Mouse (Mus musculus) midbrain, embryonic 10.5 days (tissue): ENCODE results near the gene Pde1b. TPM values are rescaled to one million over a fixed set of nuclear protein-coding genes. Genes with fewer than 3 reads are reported as not detected.

Experiments
- DNase-seq: peaks from one replicate; pipeline ENCODE4 v3.0.0-alpha.2; 2017; ENCODE audit warnings: low spot score
- H3K27ac ChIP-seq: fragments of 300-500 bp; sonication (generic); replicated peaks from 2 replicates; pipeline ENCODE4 v1.5.1; 2016; ENCODE audit warnings: mild to moderate bottlenecking
- H3K27me3 ChIP-seq: fragments of 300-500 bp; sonication (generic); 2 replicates; pipeline ENCODE4 v1.6.1; 2016; ENCODE audit warnings: low read depth, mild to moderate bottlenecking; ENCODE audit not compliant: poor library complexity, severe bottlenecking
- H3K36me3 ChIP-seq: fragments of 300-500 bp; sonication (generic); 2 replicates; pipeline ENCODE4 v1.6.1; 2016; ENCODE audit warnings: mild to moderate bottlenecking, moderate library complexity
- H3K4me1 ChIP-seq: fragments of 300-500 bp; sonication (generic); 2 replicates; pipeline ENCODE4 v1.6.1; 2016
- H3K4me3 ChIP-seq: fragments of 300-500 bp; sonication (generic); 2 replicates; pipeline ENCODE4 v1.5.1; 2016; ENCODE audit warnings: mild to moderate bottlenecking, moderate library complexity
- H3K9me3 ChIP-seq: fragments of 300-500 bp; sonication (generic); replicated peaks from 2 replicates; pipeline ENCODE4 v1.6.1; 2016; ENCODE audit warnings: mild to moderate bottlenecking
- WGBS: fragments of 180-500 bp; shearing (Covaris S2); methylation state at CpG from one replicate; pipeline ENCODE4 v1.1.7; 2016; 5-methylcytosine and 5-hydroxymethylcytosine counted together
- polyA plus RNA-seq: library from polyadenylated mRNA; unstranded; fragments of >200 nt; fragmentation: Nextera tagmentation; extraction: Ambion mirVana; gene quantifications from 2 replicates; pipeline ENCODE4 v1.2.1, GENCODE M21; 2016

The Pde1b gene
- polyA plus RNA-seq, 1 experiment from 2014 or later = 26.4 TPM

DNA sequence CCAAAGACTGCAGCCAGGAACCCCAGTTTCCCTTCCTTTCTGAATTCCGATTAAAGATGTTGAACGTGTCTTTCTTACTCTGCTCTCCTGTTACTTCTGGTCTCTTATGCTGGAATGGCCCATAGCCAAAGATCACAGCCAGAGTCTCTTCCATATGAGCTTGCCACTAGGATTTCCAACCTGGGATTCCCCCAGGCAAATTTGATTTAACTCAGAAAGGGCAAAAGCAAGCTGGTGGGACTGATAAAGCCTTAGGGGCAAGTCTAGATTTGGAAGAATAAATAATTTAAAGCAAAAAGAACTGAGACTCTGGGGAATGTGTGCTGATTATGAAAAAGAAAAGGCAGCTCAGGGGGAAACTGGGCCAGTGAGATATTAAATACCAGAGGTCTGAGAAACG is 17.7 kb upstream of the Pde1b start:
- Histone ChIP-seq H3K4me1 (peaks cover 25% of the 10 kb centered on the region), H3K27ac (no peak overlapping the region), H3K36me3 (no peaks in the 10 kb centered on the region), H3K27me3 (peaks cover 6% of the 10 kb centered on the region; the same call in 1 of the 2 replicates), H3K9me3 (no peaks in the 10 kb centered on the region), H3K4me3 (no peak overlapping the region)
- DNase-seq = no peak
- 71% methylated on average over 3 of the region's 3 CpGs for WGBS

DNA sequence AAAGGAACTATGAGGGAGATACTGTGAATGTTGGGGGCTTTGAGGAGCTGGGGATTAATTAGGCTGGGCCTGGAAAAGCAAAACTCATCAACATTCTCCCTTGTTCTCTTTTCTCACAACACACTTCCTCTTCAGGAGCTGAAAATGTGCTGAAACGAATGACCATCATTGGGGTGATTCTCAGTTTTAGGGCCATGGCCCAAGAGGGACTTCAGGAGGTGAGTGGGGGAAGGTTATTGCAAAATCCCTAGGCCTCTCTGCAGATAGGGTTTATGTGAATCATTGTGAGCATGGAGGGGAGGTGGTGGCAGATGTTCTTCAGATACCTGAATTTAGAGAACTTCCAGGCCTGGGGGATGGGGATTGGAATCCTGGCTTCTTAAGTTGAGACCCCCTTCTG is 16.2 kb upstream of the Pde1b start:
- Histone ChIP-seq H3K27me3 (0 out of 2 replicates have a peak, but pooled peaks cover 6% of the 10 kb centered on the region), H3K27ac (no peak overlapping the region), H3K4me1 (peaks cover 25% of the 10 kb centered on the region), H3K4me3 (no peak overlapping the region), H3K9me3 (no peaks in the 10 kb centered on the region), H3K36me3 (no peaks in the 10 kb centered on the region)
- DNase-seq = no peak
- 78% methylated on average over 1 of the region's 1 CpGs for WGBS

DNA sequence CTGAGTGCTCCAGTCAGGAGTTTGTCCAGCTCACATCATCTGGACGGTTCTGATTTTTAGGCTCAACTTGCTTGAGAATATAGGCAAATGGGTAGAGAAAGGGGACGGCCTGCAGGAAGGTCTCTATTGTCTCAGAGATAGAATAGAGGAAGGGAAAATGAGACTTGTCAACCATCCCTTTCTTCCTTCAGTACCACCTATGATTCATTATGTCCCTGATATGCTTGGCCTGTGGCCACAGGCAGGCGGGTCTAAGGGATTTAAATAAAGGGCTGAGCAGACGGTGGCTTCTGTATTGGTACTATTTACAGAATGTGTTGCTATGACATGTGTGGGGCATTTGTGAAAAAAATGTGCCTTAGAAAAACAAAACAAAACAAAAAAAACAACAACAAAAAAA is 14.5 kb upstream of the Pde1b start:
- DNase-seq = no peak
- no peak overlapping the region for H3K27ac ChIP-seq
- no peaks in the 10 kb centered on the region for H3K9me3 ChIP-seq
- 78% methylated on average over 4 of the region's 4 CpGs for WGBS
- 0 out of 2 replicates have a peak, but pooled peaks cover 2% of the 10 kb centered on the region for H3K27me3 ChIP-seq
- no peak overlapping the region for H3K4me3 ChIP-seq
- no peaks in the 10 kb centered on the region for H3K36me3 ChIP-seq
- H3K4me1 ChIP-seq = peaks cover 26% of the 10 kb centered on the region

DNA sequence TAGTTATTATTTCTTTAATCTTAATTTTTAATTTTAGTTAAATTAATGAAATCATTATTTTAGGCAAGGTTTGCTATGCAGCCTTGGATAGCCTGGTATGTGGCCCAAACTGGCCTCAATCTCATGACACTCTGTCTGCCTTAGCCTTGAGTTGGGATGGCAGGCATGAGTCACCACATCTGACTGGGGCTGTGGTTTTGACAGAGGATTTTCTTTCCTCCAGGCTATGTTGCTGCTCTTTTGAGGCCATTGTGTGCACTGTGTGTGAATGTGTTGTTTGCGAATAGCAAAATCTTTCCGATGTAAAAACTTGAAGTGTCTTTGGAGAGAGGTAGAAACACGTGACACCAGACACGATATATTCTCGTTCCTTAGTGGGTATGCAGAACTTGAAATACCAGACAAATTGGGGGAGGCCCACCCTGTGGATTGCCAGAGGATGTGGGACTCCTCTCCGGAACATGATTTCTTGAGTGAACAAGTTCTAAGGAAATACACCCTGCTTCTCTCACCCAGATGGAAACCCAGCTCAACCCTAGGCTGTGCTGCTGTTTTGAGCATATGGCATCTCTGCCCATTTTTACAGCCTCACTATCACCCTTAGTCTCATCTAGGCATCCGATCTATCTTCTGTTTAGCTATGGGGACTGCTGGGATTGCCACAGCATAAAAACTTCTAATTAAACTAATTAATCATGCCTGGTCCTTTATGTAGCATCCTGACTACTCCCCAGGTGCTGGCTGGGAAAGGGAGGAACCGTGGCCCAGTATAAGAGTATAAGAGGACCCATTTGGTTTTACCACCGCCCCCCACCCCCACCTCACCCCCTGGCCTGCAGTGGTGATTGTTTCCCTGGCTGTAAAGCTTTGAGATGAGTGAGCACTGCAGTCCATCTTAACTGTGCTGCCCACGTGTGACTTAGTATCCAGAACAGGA is 6.4 kb upstream of the Pde1b start:
- no peak for DNase-seq
- Histone ChIP-seq H3K27me3 (peaks cover 37% of the 10 kb centered on the region), H3K9me3 (no peaks in the 10 kb centered on the region), H3K27ac (no peak overlapping the region), H3K36me3 (no peaks in the 10 kb centered on the region), H3K4me1 (peaks cover 45% of the 10 kb centered on the region), H3K4me3 (no peak overlapping the region)
- 80% methylated on average over 10 of the region's 10 CpGs for WGBS

DNA sequence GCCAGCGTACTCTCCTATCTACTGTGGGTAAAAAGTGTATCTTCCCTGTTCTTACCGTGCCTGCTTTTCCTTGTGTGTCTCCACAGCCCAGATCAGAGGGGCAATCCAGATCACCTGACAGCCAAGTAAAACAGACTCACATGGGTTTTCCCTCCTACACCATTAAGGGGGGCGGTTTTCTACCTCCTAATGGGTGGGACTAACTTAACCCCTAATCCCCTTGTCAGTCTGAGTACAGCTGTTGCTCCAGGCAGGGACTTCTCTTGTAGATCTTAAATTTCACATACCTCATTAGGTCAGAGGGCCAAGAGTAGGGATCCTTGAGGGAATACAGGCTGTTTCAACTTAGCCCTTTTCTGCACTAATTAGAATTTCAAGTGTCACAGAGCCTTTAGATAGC is 4.7 kb upstream of the Pde1b start:
- Histone ChIP-seq H3K4me3 (no peak overlapping the region), H3K27me3 (peaks cover 54% of the 10 kb centered on the region), H3K9me3 (no peaks in the 10 kb centered on the region), H3K27ac (peak overlapping the region; percentile 33; the same call in 1 of the 2 replicates), H3K4me1 (peaks cover 54% of the 10 kb centered on the region), H3K36me3 (no peaks in the 10 kb centered on the region)
- WGBS = 38% methylated on average over 3 of the region's 3 CpGs
- DNase-seq = no peak

DNA sequence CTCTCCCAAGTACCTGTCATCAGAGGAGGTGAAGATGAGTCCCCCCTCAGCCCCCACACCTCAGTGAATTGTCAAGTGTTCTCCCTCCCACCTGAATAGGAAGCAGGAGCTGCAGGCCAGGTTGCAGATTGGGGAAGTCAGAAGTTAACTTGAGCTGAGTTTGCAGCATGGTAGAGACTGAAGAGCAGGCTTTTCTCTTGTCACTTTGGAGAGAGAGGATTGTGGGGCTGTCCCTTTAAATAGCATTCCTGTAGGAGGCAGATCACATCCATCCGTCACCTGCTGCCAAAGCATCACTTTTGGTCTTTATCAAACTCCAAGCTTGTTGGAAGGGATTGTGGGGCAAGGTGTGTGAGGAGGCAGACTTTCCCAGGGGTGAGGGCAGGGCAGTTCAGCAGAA is 2.1 kb upstream of the Pde1b start:
- no peak for DNase-seq
- H3K9me3 ChIP-seq = no peaks in the 10 kb centered on the region
- peaks cover 70% of the 10 kb centered on the region for H3K4me1 ChIP-seq
- no peaks in the 10 kb centered on the region for H3K36me3 ChIP-seq
- H3K4me3 ChIP-seq = no peak overlapping the region
- H3K27me3 ChIP-seq = peaks cover 79% of the 10 kb centered on the region
- 74% methylated on average over 1 of the region's 1 CpGs for WGBS
- H3K27ac ChIP-seq = no peak overlapping the region

DNA sequence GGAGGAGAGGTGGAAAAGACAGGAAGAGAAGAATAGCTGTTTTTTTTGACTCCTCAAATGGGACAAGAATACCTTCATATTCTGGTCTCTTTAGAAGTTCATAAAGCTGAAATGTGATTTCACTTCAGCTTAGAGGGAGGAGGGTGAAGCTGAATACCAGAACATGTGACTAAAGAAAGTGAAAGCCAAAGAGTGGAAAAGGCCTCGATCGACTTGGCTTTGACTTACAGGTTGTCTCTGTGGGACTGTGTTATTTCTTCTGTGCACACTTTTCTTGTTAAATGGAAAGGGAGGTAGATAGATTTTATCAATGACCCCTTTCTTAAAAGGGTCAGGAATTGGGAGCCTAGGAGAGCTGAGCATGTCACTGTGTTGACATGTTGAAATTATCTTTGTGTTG is 1.6 kb upstream of the Pde1b start:
- Histone ChIP-seq H3K36me3 (no peaks in the 10 kb centered on the region), H3K9me3 (no peaks in the 10 kb centered on the region), H3K27me3 (peaks cover 79% of the 10 kb centered on the region), H3K4me1 (peaks cover 72% of the 10 kb centered on the region), H3K4me3 (no peak overlapping the region), H3K27ac (no peak overlapping the region)
- DNase-seq = no peak
- 81% methylated on average over 2 of the region's 2 CpGs for WGBS

DNA sequence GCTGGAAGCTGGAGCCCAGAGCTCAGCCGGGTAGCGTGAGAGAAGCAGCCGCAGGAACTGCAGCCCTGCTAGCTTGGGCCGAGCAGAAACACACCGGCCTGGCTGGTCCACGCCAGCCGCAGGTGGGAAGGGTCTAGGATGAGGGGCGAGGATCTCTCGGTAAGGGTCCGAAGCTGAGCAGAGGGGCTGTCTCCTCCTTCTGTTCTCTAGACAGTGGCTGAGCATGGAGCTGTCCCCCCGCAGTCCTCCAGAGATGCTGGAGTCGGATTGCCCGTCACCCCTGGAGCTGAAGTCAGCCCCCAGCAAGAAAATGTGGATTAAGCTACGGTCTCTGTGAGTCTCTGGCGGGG is 392 bp downstream of the Pde1b start:
- H3K4me3 ChIP-seq = peak overlapping the region; percentile 75
- DNase-seq = no peak
- H3K4me1 ChIP-seq = peaks cover 53% of the 10 kb centered on the region
- peaks cover 69% of the 10 kb centered on the region for H3K27me3 ChIP-seq
- no peaks in the 10 kb centered on the region for H3K9me3 ChIP-seq
- WGBS = under 1% methylated on average over 15 of the region's 15 CpGs
- no peaks in the 10 kb centered on the region for H3K36me3 ChIP-seq
- peak overlapping the region; percentile 88 for H3K27ac ChIP-seq

DNA sequence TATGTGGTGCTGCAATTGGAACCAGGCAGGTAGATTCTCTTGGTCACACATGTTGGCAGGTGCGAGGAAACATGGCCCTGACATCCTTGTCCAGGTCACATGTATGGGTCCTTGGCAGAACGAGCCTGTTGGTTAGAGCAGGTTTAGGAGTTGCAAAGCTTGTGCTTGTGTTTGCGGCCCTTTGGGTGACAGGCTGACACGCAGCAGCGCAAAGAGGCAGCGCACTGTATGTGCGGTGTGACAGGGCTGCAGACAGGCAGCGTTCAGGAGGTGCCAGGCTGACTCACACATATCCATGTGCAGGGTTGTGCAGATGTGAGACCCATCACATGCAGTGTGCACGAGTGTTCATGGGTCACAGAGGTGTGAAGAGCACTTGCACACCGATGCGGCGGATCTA is 826 bp downstream of the Pde1b start:
- Histone ChIP-seq H3K36me3 (no peaks in the 10 kb centered on the region), H3K27ac (peak overlapping the region; percentile 88), H3K4me1 (peaks cover 49% of the 10 kb centered on the region), H3K9me3 (no peaks in the 10 kb centered on the region), H3K27me3 (peaks cover 69% of the 10 kb centered on the region), H3K4me3 (peak overlapping the region; percentile 75)
- 57% methylated on average over 12 of the region's 12 CpGs for WGBS
- DNase-seq = peak; percentile 31

DNA sequence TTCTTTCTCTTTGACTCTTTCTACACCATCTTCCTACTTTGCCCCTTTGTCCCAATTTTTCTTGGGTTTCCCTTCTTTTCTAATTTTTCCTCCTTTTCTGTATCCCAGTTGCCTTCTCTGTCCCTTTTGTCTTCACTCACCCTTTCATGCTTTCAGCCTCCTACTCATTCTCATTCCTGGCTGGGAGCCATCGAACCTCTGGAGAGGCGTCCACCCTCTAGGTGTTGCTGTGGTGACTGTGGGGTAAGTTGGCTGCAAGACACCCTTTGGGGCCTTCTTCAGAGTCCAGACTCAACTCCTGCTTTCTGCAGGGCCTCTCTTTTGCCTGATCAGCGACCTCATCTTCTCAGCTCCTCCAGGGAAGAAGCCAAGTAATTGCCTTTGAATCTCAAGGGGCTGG is 6.5 kb downstream of the Pde1b start:
- WGBS = 77% methylated on average over 3 of the region's 3 CpGs
- H3K27me3 ChIP-seq = peaks cover 14% of the 10 kb centered on the region
- DNase-seq = no peak
- H3K27ac ChIP-seq = peak overlapping the region; percentile 28; the same call in 1 of the 2 replicates
- peaks cover 45% of the 10 kb centered on the region for H3K4me1 ChIP-seq
- H3K4me3 ChIP-seq = no peak overlapping the region
- H3K36me3 ChIP-seq = no peaks in the 10 kb centered on the region
- no peaks in the 10 kb centered on the region for H3K9me3 ChIP-seq

DNA sequence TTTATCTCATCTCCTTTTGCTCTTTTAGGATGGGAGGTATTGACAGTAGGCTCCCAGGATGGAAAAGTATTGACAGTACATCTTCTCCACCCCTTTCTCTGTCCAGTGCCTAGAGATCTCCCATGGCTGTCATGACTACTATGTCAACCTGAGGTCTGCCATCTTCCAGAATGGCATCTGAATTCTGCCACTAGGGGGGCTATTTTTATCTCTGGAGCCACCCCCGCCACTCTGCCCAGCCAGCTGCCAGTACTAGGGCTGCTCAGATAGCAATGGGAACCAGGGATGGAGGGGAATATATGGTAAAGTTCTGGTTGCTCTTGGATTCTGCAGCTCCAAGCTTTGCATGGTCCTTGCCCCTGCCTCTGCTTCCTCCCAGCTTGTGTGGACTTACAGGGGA is 8.8 kb downstream of the Pde1b start:
- Histone ChIP-seq H3K9me3 (no peaks in the 10 kb centered on the region), H3K36me3 (no peaks in the 10 kb centered on the region), H3K4me1 (peaks cover 53% of the 10 kb centered on the region), H3K27ac (no peak overlapping the region), H3K27me3 (no peaks in the 10 kb centered on the region), H3K4me3 (no peak overlapping the region)
- 59% methylated on average over 1 of the region's 1 CpGs for WGBS
- DNase-seq = no peak

DNA sequence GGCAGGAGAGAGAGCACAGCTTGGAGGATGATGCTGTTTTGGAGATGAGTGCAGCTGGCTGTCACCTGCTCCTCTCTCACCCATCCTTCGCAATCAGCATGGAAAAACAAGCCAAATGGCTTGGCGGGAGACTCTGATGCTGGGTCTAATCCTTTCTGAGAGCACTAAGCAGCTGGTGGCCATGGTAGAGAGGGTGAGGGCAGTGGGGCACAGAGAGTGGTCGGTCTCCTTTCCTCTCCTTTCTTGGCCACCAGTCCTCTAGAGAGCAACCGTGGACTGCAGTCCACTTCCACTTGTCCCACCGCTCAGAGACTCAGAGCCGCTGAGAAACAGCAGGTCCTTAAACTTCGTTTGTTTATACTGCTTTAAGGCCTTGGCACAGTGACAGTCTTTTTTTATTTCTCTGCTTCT is 10.8 kb downstream of the Pde1b start:
- peak overlapping the region; percentile 51 for H3K4me3 ChIP-seq

DNA sequence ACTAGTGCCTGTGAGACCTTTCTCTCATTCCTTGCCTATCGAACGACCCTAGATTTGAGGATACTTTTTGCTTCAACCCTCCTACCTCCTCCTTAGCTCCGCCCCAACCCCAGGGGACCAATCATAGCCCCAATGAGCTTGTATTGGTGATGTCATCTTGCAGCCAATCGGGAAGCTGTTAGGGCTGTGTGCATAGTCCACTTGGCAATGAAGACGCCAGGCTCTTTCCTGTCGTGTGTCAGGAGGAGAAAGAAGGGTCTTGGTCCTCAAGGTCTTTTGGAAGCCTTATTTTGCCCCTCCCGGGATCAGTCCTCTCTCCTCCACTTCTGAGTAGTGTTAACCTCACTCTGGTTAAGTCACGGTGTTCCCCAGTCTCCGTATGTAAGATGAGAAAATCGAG is 11.3 kb downstream of the Pde1b start:
- H3K27ac ChIP-seq = peak overlapping the region; percentile 93

More for the DNA sequence above, 10.8 kb downstream of the Pde1b start:
- Histone ChIP-seq H3K27me3 (no peaks in the 10 kb centered on the region), H3K36me3 (no peaks in the 10 kb centered on the region), H3K27ac (peak overlapping the region; percentile 93), H3K4me1 (peaks cover 72% of the 10 kb centered on the region), H3K9me3 (no peaks in the 10 kb centered on the region)
- WGBS = 6% methylated on average over 7 of the region's 7 CpGs
- no peak for DNase-seq

More for the DNA sequence above, 11.3 kb downstream of the Pde1b start:
- peak; percentile 86 for DNase-seq
- Histone ChIP-seq H3K27me3 (no peaks in the 10 kb centered on the region), H3K4me1 (peaks cover 77% of the 10 kb centered on the region), H3K9me3 (no peaks in the 10 kb centered on the region), H3K36me3 (no peaks in the 10 kb centered on the region), H3K4me3 (peak overlapping the region; percentile 51)
- 2% methylated on average over 10 of the region's 10 CpGs for WGBS
